Comparison of ENCODE assay signal across 9 mouse cellular contexts in genomic region chr16:34262731-34263460, GRCm38 (mm10).
DNase-seq lines count a peak whose midpoint lies in the region; ATAC-seq lines count a peak whose summit lies in the region.
"Had no signal": no experiment of that assay in that cellular context is flagged by ENCODE, and none has a peak within 500 bp of the region (broad histone marks: within the 10 kb centered on the region; RNA-seq: fewer than 3 reads in every experiment).

No protein-coding gene starts in this region.

- no peak for DNase-seq in forebrain, embryonic 10.5 days (ENCODE audit: extremely low spot score, low spot score)
- DNase-seq in forebrain, embryonic 11.5 days (ENCODE audit: low spot score) = no peak
- peak; percentile 4 for DNase-seq in ES-CJ7 (ENCODE audit: low read depth, low spot score)
- DNase-seq in frontal cortex, postnatal 14 days (ENCODE audit: low spot score in 2 of 2) = peak; percentile 49 to 63
- DNase-seq in layer of hippocampus, adult 9-11 months = peak; percentile 77
- DNase-seq in right cerebral cortex, postnatal 4 days = peak; percentile 46
- DNase-seq in adrenal gland, adult 18-20 months (ENCODE audit: low spot score in 2 of 2) = no peak

- no peak overlapping the region for H3K9ac ChIP-seq in forebrain, embryonic 11.5 days (ENCODE audit: low read length)

- no peak for ATAC-seq in forebrain, embryonic 11.5 days (replicated peaks; ENCODE audit: low FRiP score)
- ATAC-seq in activated CD4-positive, CD25-positive, alpha-beta regulatory T cell, adult 4 months = no peak

- peak overlapping the region; percentile 11; the same call in 1 of the 2 replicates for H3K27ac ChIP-seq in forebrain, embryonic 10.5 days
- no peak overlapping the region for H3K27ac ChIP-seq in forebrain, embryonic 11.5 days (ENCODE audit: low read depth, low read length)

- no peak overlapping the region for H3K4me2 ChIP-seq in forebrain, embryonic 11.5 days (ENCODE audit: low read depth, low read length, severe bottlenecking)

- H3K9me3 ChIP-seq in forebrain, embryonic 10.5 days = no peaks in the 10 kb centered on the region
- no peaks in the 10 kb centered on the region for H3K9me3 ChIP-seq in forebrain, embryonic 11.5 days (ENCODE audit: control insufficient read depth, low read length)

- 84% methylated on average over 22 of the region's 22 CpGs for WGBS in forebrain, embryonic 10.5 days
- 77% methylated on average over 22 of the region's 22 CpGs for WGBS in forebrain, embryonic 11.5 days

- H3K36me3 ChIP-seq in forebrain, embryonic 10.5 days (replicated peaks) = no peaks in the 10 kb centered on the region
- no peaks in the 10 kb centered on the region for H3K36me3 ChIP-seq in forebrain, embryonic 11.5 days (ENCODE audit: control insufficient read depth, insufficient read depth, low read length)

- peaks cover 23% of the 10 kb centered on the region for H3K4me1 ChIP-seq in forebrain, embryonic 10.5 days
- H3K4me1 ChIP-seq in forebrain, embryonic 11.5 days (replicated peaks; ENCODE audit: control insufficient read depth, insufficient read depth, low read length) = no peaks in the 10 kb centered on the region

- H3K27me3 ChIP-seq in forebrain, embryonic 10.5 days (ENCODE audit: poor library complexity, severe bottlenecking) = no peaks in the 10 kb centered on the region
- H3K27me3 ChIP-seq in forebrain, embryonic 11.5 days (ENCODE audit: control insufficient read depth, insufficient read depth, low read length) = no peaks in the 10 kb centered on the region

- no peak overlapping the region for H3K4me3 ChIP-seq in forebrain, embryonic 10.5 days
- H3K4me3 ChIP-seq in forebrain, embryonic 11.5 days (ENCODE audit: low read depth, low read length) = no peak overlapping the region
- H3K4me3 ChIP-seq: myocyte had no signal

Comparison
In these comparisons a context has a peak if more than half of its experiments do, and no peak if none do; other contexts are left out.
1. DNase-seq: peak in ES-CJ7 (single experiment), frontal cortex, postnatal 14 days (2 of 2), layer of hippocampus, adult 9-11 months (single experiment) and right cerebral cortex, postnatal 4 days (single experiment); none in forebrain, embryonic 10.5 days (single experiment), forebrain, embryonic 11.5 days (single experiment) and adrenal gland, adult 18-20 months (0 of 2).